Mouse (Mus musculus): ENCODE data around the gene Hmcn1. TPM values are rescaled to one million over a fixed set of nuclear protein-coding genes. Genes with fewer than 3 reads are reported as not detected.

The Hmcn1 gene
- polyA plus RNA-seq, 1 experiment from 2014 or later, result 8.9 TPM

- H3K9ac ChIP-seq (ENCODE audit: low read length), result no peak overlapping the region
- H3K4me2 ChIP-seq (ENCODE audit: low read depth), result no peak overlapping the region
- 80% methylated on average over 3 of the region's 3 CpGs for WGBS
- no peaks in the 10 kb centered on the region for H3K27me3 ChIP-seq (ENCODE audit: control insufficient read depth, insufficient read depth, low read length)
- DNase-seq (ENCODE audit: low spot score) (no peak), ATAC-seq (ENCODE audit: insufficient read depth, low FRiP score, low TSS enrichment) (no peak)
- H3K27ac ChIP-seq (ENCODE audit: low read depth, low read length), result no peak overlapping the region
- no peak overlapping the region for H3K4me3 ChIP-seq (ENCODE audit: low read depth, low read length)
- H3K4me1 ChIP-seq (ENCODE audit: control insufficient read depth, insufficient read depth, low read length), result no peaks in the 10 kb centered on the region
- no peaks in the 10 kb centered on the region for H3K36me3 ChIP-seq (ENCODE audit: control insufficient read depth, insufficient read depth, low read length)
- no peaks in the 10 kb centered on the region for H3K9me3 ChIP-seq (ENCODE audit: control insufficient read depth, low read length)
Observed at GRCm38 (mm10) chr1:150556621-150557020, 436.6 kb downstream of the Hmcn1 start.

GRCm38 (mm10) chr1:150551390-150551789 is 441.8 kb downstream of the Hmcn1 start:
- H3K4me3 ChIP-seq (ENCODE audit: low read depth, low read length), result no peak overlapping the region
- no peaks in the 10 kb centered on the region for H3K36me3 ChIP-seq (ENCODE audit: control insufficient read depth, insufficient read depth, low read length)
- no peak overlapping the region for H3K4me2 ChIP-seq (ENCODE audit: low read depth)
- no peaks in the 10 kb centered on the region for H3K4me1 ChIP-seq (ENCODE audit: control insufficient read depth, insufficient read depth, low read length)
- H3K27ac ChIP-seq (ENCODE audit: low read depth, low read length), result no peak overlapping the region
- H3K27me3 ChIP-seq (ENCODE audit: control insufficient read depth, insufficient read depth, low read length), result no peaks in the 10 kb centered on the region
- WGBS, result 80% methylated on average over 1 of the region's 1 CpGs
- DNase-seq (ENCODE audit: low spot score) (no peak), ATAC-seq (ENCODE audit: insufficient read depth, low FRiP score, low TSS enrichment) (no peak)
- no peaks in the 10 kb centered on the region for H3K9me3 ChIP-seq (ENCODE audit: control insufficient read depth, low read length)
- H3K9ac ChIP-seq (ENCODE audit: low read length), result no peak overlapping the region

- Histone ChIP-seq H3K36me3 (ENCODE audit: control insufficient read depth, insufficient read depth, low read length) (no peaks in the 10 kb centered on the region), H3K4me2 (ENCODE audit: low read depth) (no peak overlapping the region), H3K9me3 (ENCODE audit: control insufficient read depth, low read length) (no peaks in the 10 kb centered on the region), H3K9ac (ENCODE audit: low read length) (no peak overlapping the region), H3K4me1 (ENCODE audit: control insufficient read depth, insufficient read depth, low read length) (no peaks in the 10 kb centered on the region), H3K4me3 (ENCODE audit: low read depth, low read length) (no peak overlapping the region), H3K27ac (ENCODE audit: low read depth, low read length) (no peak overlapping the region), H3K27me3 (ENCODE audit: control insufficient read depth, insufficient read depth, low read length) (no peaks in the 10 kb centered on the region)
- WGBS, result 77% methylated on average over 3 of the region's 3 CpGs
- ATAC-seq (ENCODE audit: insufficient read depth, low FRiP score, low TSS enrichment) (no peak), DNase-seq (ENCODE audit: low spot score) (no peak)
Observed at GRCm38 (mm10) chr1:150546463-150546862, 446.8 kb downstream of the Hmcn1 start.

- Histone ChIP-seq H3K4me1 (ENCODE audit: control insufficient read depth, insufficient read depth, low read length) (no peaks in the 10 kb centered on the region; the same call in 1 of the 2 replicates), H3K4me2 (ENCODE audit: low read depth) (no peak overlapping the region), H3K27me3 (ENCODE audit: control insufficient read depth, insufficient read depth, low read length) (no peaks in the 10 kb centered on the region), H3K36me3 (ENCODE audit: control insufficient read depth, insufficient read depth, low read length) (no peaks in the 10 kb centered on the region), H3K9ac (ENCODE audit: low read length) (no peak overlapping the region), H3K27ac (ENCODE audit: low read depth, low read length) (no peak overlapping the region), H3K9me3 (ENCODE audit: control insufficient read depth, low read length) (no peaks in the 10 kb centered on the region), H3K4me3 (ENCODE audit: low read depth, low read length) (no peak overlapping the region)
- ATAC-seq (ENCODE audit: insufficient read depth, low FRiP score, low TSS enrichment), result peak; percentile 87
- 10% methylated on average over 5 of the region's 5 CpGs for WGBS
- peak; percentile 69 for DNase-seq (ENCODE audit: low spot score)
Observed at GRCm38 (mm10) chr1:150540267-150540666, 453.0 kb downstream of the Hmcn1 start.

GRCm38 (mm10) chr1:150537410-150538128 is 455.7 kb downstream of the Hmcn1 start:
- Histone ChIP-seq H3K4me2 (ENCODE audit: low read depth) (no peak overlapping the region), H3K9ac (ENCODE audit: low read length) (no peak overlapping the region), H3K9me3 (ENCODE audit: control insufficient read depth, low read length) (no peaks in the 10 kb centered on the region), H3K4me1 (ENCODE audit: control insufficient read depth, insufficient read depth, low read length) (no peaks in the 10 kb centered on the region; the same call in 1 of the 2 replicates), H3K27me3 (ENCODE audit: control insufficient read depth, insufficient read depth, low read length) (no peaks in the 10 kb centered on the region), H3K4me3 (ENCODE audit: low read depth, low read length) (no peak overlapping the region), H3K36me3 (ENCODE audit: control insufficient read depth, insufficient read depth, low read length) (no peaks in the 10 kb centered on the region), H3K27ac (ENCODE audit: low read depth, low read length) (no peak overlapping the region)
- ATAC-seq (ENCODE audit: insufficient read depth, low FRiP score, low TSS enrichment), result no peak
- no peak for DNase-seq (ENCODE audit: low spot score)
- 80% methylated on average over 6 of the region's 6 CpGs for WGBS

GRCm38 (mm10) chr1:150535770-150536534 is 457.3 kb downstream of the Hmcn1 start:
- ATAC-seq (ENCODE audit: insufficient read depth, low FRiP score, low TSS enrichment), result peak; percentile 43
- Histone ChIP-seq H3K27ac (ENCODE audit: low read depth, low read length) (0 out of 2 replicates have a peak overlapping the region, but pooled peaks have one; percentile 50), H3K4me2 (ENCODE audit: low read depth) (peak overlapping the region; percentile 22; the same call in 1 of the 2 replicates), H3K27me3 (ENCODE audit: control insufficient read depth, insufficient read depth, low read length) (no peaks in the 10 kb centered on the region), H3K4me3 (ENCODE audit: low read depth, low read length) (no peak overlapping the region), H3K9me3 (ENCODE audit: control insufficient read depth, low read length) (no peaks in the 10 kb centered on the region), H3K36me3 (ENCODE audit: control insufficient read depth, insufficient read depth, low read length) (no peaks in the 10 kb centered on the region), H3K4me1 (ENCODE audit: control insufficient read depth, insufficient read depth, low read length) (no peaks in the 10 kb centered on the region; the same call in 1 of the 2 replicates), H3K9ac (ENCODE audit: low read length) (no peak overlapping the region)
- WGBS, result 33% methylated on average over 16 of the region's 16 CpGs
- DNase-seq (ENCODE audit: low spot score), result peak; percentile 40

GRCm38 (mm10) chr1:150534587-150534986 is 458.6 kb downstream of the Hmcn1 start:
- ATAC-seq (ENCODE audit: insufficient read depth, low FRiP score, low TSS enrichment) (no peak), DNase-seq (ENCODE audit: low spot score) (no peak)
- Histone ChIP-seq H3K36me3 (ENCODE audit: control insufficient read depth, insufficient read depth, low read length) (no peaks in the 10 kb centered on the region), H3K9me3 (ENCODE audit: control insufficient read depth, low read length) (no peaks in the 10 kb centered on the region), H3K4me1 (ENCODE audit: control insufficient read depth, insufficient read depth, low read length) (no peaks in the 10 kb centered on the region; the same call in 1 of the 2 replicates), H3K27ac (ENCODE audit: low read depth, low read length) (no peak overlapping the region), H3K4me2 (ENCODE audit: low read depth) (no peak overlapping the region), H3K9ac (ENCODE audit: low read length) (no peak overlapping the region), H3K27me3 (ENCODE audit: control insufficient read depth, insufficient read depth, low read length) (no peaks in the 10 kb centered on the region), H3K4me3 (ENCODE audit: low read depth, low read length) (no peak overlapping the region)
- WGBS, result 85% methylated on average over 8 of the region's 8 CpGs

GRCm38 (mm10) chr1:150513041-150513440 is 480.2 kb downstream of the Hmcn1 start:
- no peak overlapping the region for H3K27ac ChIP-seq (ENCODE audit: low read depth, low read length)
- H3K9ac ChIP-seq (ENCODE audit: low read length), result no peak overlapping the region
- H3K27me3 ChIP-seq (ENCODE audit: control insufficient read depth, insufficient read depth, low read length), result no peaks in the 10 kb centered on the region
- H3K4me3 ChIP-seq (ENCODE audit: low read depth, low read length), result no peak overlapping the region
- no peaks in the 10 kb centered on the region for H3K9me3 ChIP-seq (ENCODE audit: control insufficient read depth, low read length)
- H3K4me2 ChIP-seq (ENCODE audit: low read depth), result no peak overlapping the region
- no peaks in the 10 kb centered on the region for H3K4me1 ChIP-seq (ENCODE audit: control insufficient read depth, insufficient read depth, low read length)
- WGBS, result 94% methylated on average over 2 of the region's 2 CpGs
- ATAC-seq (ENCODE audit: insufficient read depth, low FRiP score, low TSS enrichment) (no peak), DNase-seq (ENCODE audit: low spot score) (no peak)
- H3K36me3 ChIP-seq (ENCODE audit: control insufficient read depth, insufficient read depth, low read length), result no peaks in the 10 kb centered on the region

Data from neural tube, embryonic 11.5 days (tissue).